Mouse (Mus musculus) testis, adult 2 months (tissue): ENCODE measurements at regions not wholly inside any gene's neighbourhood (a gene's known extent, or its start where the extent isn't known, plus 50 kb on each side); places are given as distances from the start of the nearest gene placed in this dataset.

Experiments used
- CTCF ChIP-seq: fragments of 200-500 bp; IDR thresholded peaks from 2 replicates; pipeline ENCODE4 v1.5.1; 2012; ENCODE audit warnings: low read depth, mild to moderate bottlenecking, inconsistent platforms, low read length, moderate library complexity; ENCODE audit not compliant: control insufficient read depth, insufficient read depth, insufficient replicate concordance
- POLR2A ChIP-seq: fragments of 200-500 bp; IDR thresholded peaks from 2 replicates; pipeline ENCODE4 v1.6.1; 2012; ENCODE audit warnings: low read depth, mild to moderate bottlenecking, inconsistent platforms, low read length, moderate library complexity; ENCODE audit not compliant: control insufficient read depth

- no peak for TF ChIP-seq POLR2A
- TF ChIP-seq CTCF = no peak
Measured at GRCm38 (mm10) chrX:57951301-57951700, 71.2 kb upstream of the Zic3 start.
